Mouse (Mus musculus) liver, adult 2 months (tissue): ENCODE data around the gene Pik3cb.

Experiments used
- CTCF ChIP-seq: fragments of 200-500 bp; IDR thresholded peaks from 2 replicates; pipeline ENCODE4 v1.5.1; 2011; ENCODE audit warnings: low read depth, low read length, control low read depth
- POLR2A ChIP-seq: fragments of 200-500 bp; IDR thresholded peaks from 2 replicates; pipeline ENCODE4 v1.6.1; 2011; ENCODE audit warnings: low read length, control low read depth; ENCODE audit not compliant: insufficient read depth; ENCODE audit errors: extremely low read depth

- TF ChIP-seq CTCF (no peak), POLR2A (no peak)
Observed at GRCm38 (mm10) chr9:99057751-99058150, 82.7 kb downstream of the Pik3cb start.
